Mouse (Mus musculus) bone marrow macrophage, adult 2 months (primary cell): ENCODE data around the gene Csf1.

Experiments used
- CTCF ChIP-seq: IDR thresholded peaks from 2 replicates; pipeline ENCODE4 v1.5.1; 2012; ENCODE audit warnings: low read depth, mild to moderate bottlenecking, low read length, moderate library complexity
- POLR2A ChIP-seq: IDR thresholded peaks from 2 replicates; pipeline ENCODE4 v1.6.1; 2012; ENCODE audit warnings: mild to moderate bottlenecking, low read depth, low read length, borderline replicate concordance

GRCm38 (mm10) chr3:107728509-107728908 lies 31.8 kb downstream of the Csf1 start:
- TF ChIP-seq POLR2A (no peak), CTCF (no peak)
